Mouse (Mus musculus) adrenal gland, postnatal 36 days (tissue): ENCODE data around the gene Luc7l2. TPM values are rescaled to one million over a fixed set of nuclear protein-coding genes. Genes with fewer than 3 reads are reported as not detected.

Source experiments
- DNase-seq, 2 experiments: peaks; one replicate each; pipeline ENCODE4 v3.0.0; 2021; ENCODE audit warnings: mixed read lengths in 1 of 2
- microRNA-seq: library from miRNA; unstranded; fragments of <30 nt; microRNA quantifications from one replicate; pipeline ENCODE4 v1.2.0, GENCODE M21; 2021
- total RNA-seq, 2 experiments: library from RNA; stranded (reverse); gene quantifications; 2 replicates each; pipeline ENCODE4 v1.2.3; 2021

Luc7l2 gene
- total RNA-seq, 2 experiments from 2014 or later = 148 to 156 TPM

GRCm38 (mm10) chr6:38650263-38650937 is 99.3 kb downstream of the Luc7l2 start:
- DNase-seq = peak; percentile 74 to 78

Small RNAs within 50 kb of the gene (microRNA-seq; reads per million reads assigned to microRNA genes)
- not detected for gene Mir7670

Other genes with a start within 250 kb of the Luc7l2 start
- 10 to 100 TPM; 56.9 to 69.1 TPM for gene Zc3hav1, start 196.7 kb upstream of the Luc7l2 start, total RNA-seq
- 1 to 10 TPM; 3.0 to 4.1 TPM for gene Ttc26, start 169.9 kb upstream of the Luc7l2 start, total RNA-seq
- gene Ubn2, start 117.4 kb upstream of the Luc7l2 start, total RNA-seq = 10 to 100 TPM; 24.3 to 31.8 TPM
- 100 to 1,000 TPM; 101 to 135 TPM for gene Fmc1, start 17.8 kb upstream of the Luc7l2 start, total RNA-seq
- gene Klrg2, start 85.9 kb downstream of the Luc7l2 start, total RNA-seq = 1 to 10 TPM; 3.2 to 4.3 TPM
- 1 to 10 TPM in 1 of 2 experiments, under 1 TPM in 1; 0.99 to 4.1 TPM for gene Clec2l, start 111.7 kb downstream of the Luc7l2 start, total RNA-seq